Mouse (Mus musculus): Measurements from ENCODE around the gene Sinhcaf. TPM values are rescaled to one million over a fixed set of nuclear protein-coding genes. Genes with fewer than 3 reads are reported as not detected.

The Sinhcaf gene
- polyA plus RNA-seq, 1 experiment: 4.4 TPM

GRCm38 (mm10) chr6:148906958-148907357 lies 39.3 kb downstream of the Sinhcaf start:
- H3K36me3 ChIP-seq (ENCODE audit: control insufficient read depth, insufficient read depth, low read length): no peaks in the 10 kb centered on the region
- no peaks in the 10 kb centered on the region for H3K4me1 ChIP-seq (ENCODE audit: control insufficient read depth, insufficient read depth, low read length)
- TF ChIP-seq POLR2A (IDR thresholded peaks at IDR 0.05; ENCODE audit: low read depth, low read length): no peak
- no peak for TF ChIP-seq CTCF (conservative IDR thresholded peaks at IDR 0.05; ENCODE audit: insufficient read depth, insufficient read length, low read depth, low read length)
- 91% methylated on average over 9 of the region's 9 CpGs for WGBS
- no peak overlapping the region for H3K27ac ChIP-seq (ENCODE audit: insufficient read depth, low read depth, low read length)
- H3K27me3 ChIP-seq (replicated peaks; ENCODE audit: control insufficient read depth, insufficient read depth, low read length): no peaks in the 10 kb centered on the region
- DNase-seq: no peak
- no peak overlapping the region for H3K4me3 ChIP-seq (ENCODE audit: insufficient read depth, low read depth, low read length)

DNA sequence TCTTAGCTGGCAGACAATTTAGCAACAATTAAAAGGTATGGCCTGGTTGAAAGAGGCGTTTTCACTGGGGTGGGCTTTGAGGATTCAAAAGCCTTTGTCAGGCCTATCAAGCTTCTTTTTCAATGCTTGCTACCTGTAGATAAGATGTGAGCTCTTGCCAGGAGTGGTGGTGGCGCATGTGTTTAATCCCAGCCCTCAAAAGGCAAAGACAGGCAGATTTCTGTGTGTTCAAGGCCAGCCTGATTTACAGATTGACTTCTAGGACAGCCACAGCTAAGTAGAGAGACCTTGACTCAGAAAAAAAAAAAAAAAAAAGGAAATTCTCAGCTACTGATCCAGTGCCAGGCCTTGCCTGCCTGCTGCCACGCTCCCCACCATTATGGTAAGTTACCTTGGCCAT lies 43.5 kb downstream of the Sinhcaf start:
- Histone ChIP-seq H3K4me3 (ENCODE audit: insufficient read depth, low read depth, low read length) (no peak overlapping the region), H3K27ac (ENCODE audit: insufficient read depth, low read depth, low read length) (no peak overlapping the region), H3K4me1 (ENCODE audit: control insufficient read depth, insufficient read depth, low read length) (no peaks in the 10 kb centered on the region), H3K27me3 (replicated peaks; ENCODE audit: control insufficient read depth, insufficient read depth, low read length) (no peaks in the 10 kb centered on the region), H3K36me3 (ENCODE audit: control insufficient read depth, insufficient read depth, low read length) (no peaks in the 10 kb centered on the region)
- whole genome bisulfite sequencing: 88% methylated on average over 3 of the region's 3 CpGs
- no peak for DNase-seq
- TF ChIP-seq CTCF (conservative IDR thresholded peaks at IDR 0.05; ENCODE audit: insufficient read depth, insufficient read length, low read depth, low read length) (no peak), POLR2A (IDR thresholded peaks at IDR 0.05; ENCODE audit: low read depth, low read length) (no peak)

DNA sequence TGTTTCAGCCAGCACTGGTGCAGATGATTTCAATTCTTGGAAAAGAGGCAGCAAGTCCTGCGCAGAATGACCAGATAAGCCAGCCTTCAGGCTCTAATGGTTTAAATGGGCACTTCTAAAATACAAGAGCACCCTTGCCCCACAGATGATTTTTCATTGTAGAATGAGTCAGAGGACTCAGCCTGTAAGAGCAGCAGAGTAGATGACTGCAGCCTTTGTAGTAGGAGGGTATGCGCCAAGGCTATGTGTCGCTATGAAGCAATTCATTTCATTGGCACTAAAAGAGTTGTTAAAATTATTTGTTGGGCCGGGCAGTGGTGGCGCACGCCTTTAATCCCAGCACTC lies 49.8 kb downstream of the Sinhcaf start:
- DNase-seq: no peak
- Histone ChIP-seq H3K27ac (ENCODE audit: insufficient read depth, low read depth, low read length) (peak overlapping the region; percentile 25), H3K27me3 (replicated peaks; ENCODE audit: control insufficient read depth, insufficient read depth, low read length) (no peaks in the 10 kb centered on the region), H3K36me3 (ENCODE audit: control insufficient read depth, insufficient read depth, low read length) (no peaks in the 10 kb centered on the region), H3K4me1 (ENCODE audit: control insufficient read depth, insufficient read depth, low read length) (no peaks in the 10 kb centered on the region), H3K4me3 (ENCODE audit: insufficient read depth, low read depth, low read length) (peak overlapping the region; percentile 81)
- WGBS: 54% methylated on average over 6 of the region's 6 CpGs
- TF ChIP-seq POLR2A (IDR thresholded peaks at IDR 0.05; ENCODE audit: low read depth, low read length): no peak

- TF ChIP-seq CTCF (conservative IDR thresholded peaks at IDR 0.05; ENCODE audit: insufficient read depth, insufficient read length, low read depth, low read length): 0 out of 2 replicates have a peak, but pooled peaks have one; percentile 6
- peak; percentile 78 for TF ChIP-seq POLR2A (IDR thresholded peaks at IDR 0.05; ENCODE audit: low read depth, low read length)
- H3K4me1 ChIP-seq (ENCODE audit: control insufficient read depth, insufficient read depth, low read length): no peaks in the 10 kb centered on the region
- H3K27ac ChIP-seq (ENCODE audit: insufficient read depth, low read depth, low read length): peak within 1 kb of the TSS; percentile 25
- WGBS: 1% methylated on average over 64 of the region's 65 CpGs
- peak within 1 kb of the TSS; percentile 81 for H3K4me3 ChIP-seq (ENCODE audit: insufficient read depth, low read depth, low read length)
- H3K36me3 ChIP-seq (ENCODE audit: control insufficient read depth, insufficient read depth, low read length): no peaks in the 10 kb centered on the region
- DNase-seq: peak; percentile 90
- H3K27me3 ChIP-seq (replicated peaks; ENCODE audit: control insufficient read depth, insufficient read depth, low read length): no peaks in the 10 kb centered on the region
Observed at GRCm38 (mm10) chr6:148895773-148896506, 50.3 kb downstream of the Sinhcaf start, which contains the start of gene Caprin2. Gene Caprin2 (minus strand): TSS chr6:148896237.

DNA sequence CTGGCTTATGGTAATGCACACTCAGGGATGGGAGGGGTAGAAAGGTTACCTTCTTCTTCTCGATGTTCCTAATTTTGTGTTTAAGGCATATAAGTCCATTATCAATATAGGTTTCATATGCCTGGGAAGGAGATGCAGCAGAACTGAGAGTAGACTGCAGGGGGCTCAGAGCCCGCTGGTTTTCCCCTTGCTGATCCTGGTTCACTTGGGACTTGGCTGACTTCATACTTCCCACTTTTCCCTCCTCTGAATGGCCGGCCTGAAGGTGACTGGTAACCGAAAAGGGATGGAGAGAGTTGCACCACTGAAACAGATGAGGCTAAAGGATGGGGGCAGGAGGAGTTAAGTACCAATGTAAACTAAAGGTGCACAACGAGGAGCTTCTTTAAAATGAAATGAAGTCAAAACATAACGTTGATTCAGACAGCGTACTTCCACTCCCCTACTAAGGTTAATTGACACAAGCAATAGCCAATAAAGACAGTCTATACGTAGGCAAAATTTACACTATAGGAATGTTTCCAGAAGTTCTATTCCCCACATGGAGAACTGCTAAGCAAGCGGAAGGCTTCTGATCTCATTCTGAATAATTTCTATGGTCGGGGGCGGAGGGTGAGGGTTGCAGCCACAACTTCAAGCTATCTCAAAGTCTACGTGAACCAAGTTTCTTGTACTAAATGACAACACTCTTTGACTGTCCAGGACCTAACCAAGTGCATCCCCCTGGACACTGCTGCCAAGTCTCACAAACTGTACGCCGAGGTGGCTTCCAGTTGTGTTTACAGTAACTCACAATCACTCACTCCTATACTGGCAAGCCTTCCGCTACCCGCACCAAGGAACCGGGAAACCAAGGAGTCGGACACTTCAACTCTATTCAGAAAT lies 51.1 kb downstream of the Sinhcaf start:
- H3K36me3 ChIP-seq (ENCODE audit: control insufficient read depth, insufficient read depth, low read length): no peaks in the 10 kb centered on the region

DNA sequence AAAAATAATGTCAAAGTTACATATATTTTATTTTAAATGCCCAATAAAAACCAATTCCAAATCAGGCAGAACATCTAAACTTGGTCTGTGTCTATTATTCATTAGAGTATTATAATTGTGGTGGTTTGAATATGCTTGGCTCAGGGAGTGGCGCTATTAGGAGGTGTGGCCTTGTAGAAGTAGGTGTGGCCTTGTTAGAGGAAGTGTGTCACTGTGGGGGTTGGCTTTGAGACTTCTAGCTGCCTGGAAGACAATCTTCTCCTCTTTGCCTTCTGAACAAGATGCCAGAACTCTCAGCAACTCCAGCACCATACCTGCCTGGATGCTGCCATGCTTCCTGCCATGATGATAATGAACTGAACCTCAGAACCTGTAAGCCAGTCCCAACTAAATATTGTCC lies 72.4 kb downstream of the Sinhcaf start:
- WGBS: 98% methylated on average over 1 of the region's 1 CpGs
- Histone ChIP-seq H3K4me1 (ENCODE audit: control insufficient read depth, insufficient read depth, low read length) (no peaks in the 10 kb centered on the region), H3K27me3 (replicated peaks; ENCODE audit: control insufficient read depth, insufficient read depth, low read length) (no peaks in the 10 kb centered on the region), H3K36me3 (ENCODE audit: control insufficient read depth, insufficient read depth, low read length) (no peaks in the 10 kb centered on the region), H3K27ac (ENCODE audit: insufficient read depth, low read depth, low read length) (no peak overlapping the region), H3K4me3 (ENCODE audit: insufficient read depth, low read depth, low read length) (no peak overlapping the region)
- DNase-seq: no peak
- TF ChIP-seq CTCF (conservative IDR thresholded peaks at IDR 0.05; ENCODE audit: insufficient read depth, insufficient read length, low read depth, low read length) (no peak), POLR2A (IDR thresholded peaks at IDR 0.05; ENCODE audit: low read depth, low read length) (no peak)

More for the DNA sequence above, 51.1 kb downstream of the Sinhcaf start:
- 11% methylated on average over 18 of the region's 18 CpGs for WGBS
- TF ChIP-seq POLR2A (IDR thresholded peaks at IDR 0.05; ENCODE audit: low read depth, low read length) (no peak), CTCF (conservative IDR thresholded peaks at IDR 0.05; ENCODE audit: insufficient read depth, insufficient read length, low read depth, low read length) (no peak)
- DNase-seq: no peak
- no peak overlapping the region for H3K27ac ChIP-seq (ENCODE audit: insufficient read depth, low read depth, low read length)
- H3K4me1 ChIP-seq (ENCODE audit: control insufficient read depth, insufficient read depth, low read length): no peaks in the 10 kb centered on the region
- H3K27me3 ChIP-seq (replicated peaks; ENCODE audit: control insufficient read depth, insufficient read depth, low read length): no peaks in the 10 kb centered on the region
- peak overlapping the region; percentile 81 for H3K4me3 ChIP-seq (ENCODE audit: insufficient read depth, low read depth, low read length)

Other genes starting within 250 kb of the Sinhcaf start
- gene Ipo8, start 115.0 kb downstream of the Sinhcaf start, polyA plus RNA-seq (2012; rRNA removed): 15.3 and 16.6 TPM in 2 replicates
- 6.7 and 7.5 TPM in 2 replicates for gene Caprin2, start 50.2 kb downstream of the Sinhcaf start, polyA plus RNA-seq (2012; rRNA removed)
- gene Dennd5b, start 155.2 kb upstream of the Sinhcaf start, polyA plus RNA-seq (2012; rRNA removed): 6.4 and 6.9 TPM in 2 replicates
- not detected in 2 replicates for gene Gm10203, start 183.7 kb upstream of the Sinhcaf start, polyA plus RNA-seq (2012; rRNA removed)
- 12.5 and 16.1 TPM in 2 replicates for gene Etfbkmt, start 193.4 kb upstream of the Sinhcaf start, polyA plus RNA-seq (2012; rRNA removed)
- 7.2 and 9.8 TPM in 2 replicates for gene Amn1, start 242.2 kb upstream of the Sinhcaf start, polyA plus RNA-seq (2012; rRNA removed)

All from kidney, adult 2 months (tissue).